Mouse (Mus musculus) frontal cortex, postnatal 10 days (tissue): ENCODE results near the gene Stfa2.
"Not testable (repeated sequence)": the region's sequence is repeated elsewhere in the genome, so short reads cannot be mapped to it uniquely, and the experiment has no call there.

Source experiments
- DNase-seq, 2 experiments: peaks; one replicate each; pipeline ENCODE4 v3.0.0; 2022; ENCODE audit warnings: low spot score in 2 of 2, mixed read lengths in 1 of 2

Stfa2 gene

DNA sequence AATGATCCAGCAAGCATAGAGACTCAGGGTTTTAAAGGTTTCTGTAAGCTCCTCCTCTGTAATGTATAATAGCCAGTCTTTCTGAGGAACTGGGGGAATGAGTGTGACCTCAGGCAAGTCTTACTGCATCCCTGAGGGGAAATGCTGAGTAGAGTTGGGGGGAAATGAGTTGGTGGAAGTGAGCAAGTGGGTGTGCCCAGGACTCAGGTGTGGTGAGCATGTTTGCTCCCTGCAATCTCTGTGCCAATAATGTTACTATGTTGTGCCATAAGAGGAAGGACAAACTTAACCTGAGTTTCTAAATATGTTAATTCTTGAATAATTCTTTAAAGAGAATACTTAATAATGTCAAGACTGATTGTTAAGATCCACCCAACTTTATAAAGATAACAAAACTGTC is at the start of gene Stfa2:
Gene Stfa2 (minus strand): TSS at position 101 of the 400 bp plus-strand sequence.
- DNase-seq, result no peak

GRCm38 (mm10) chr16:36455342-36455802 is 47.1 kb upstream of the Stfa2 start, which contains the start of gene Stfa3:
TSS of gene Stfa3 (minus strand) at chr16:36455392.
- DNase-seq, result no peak

GRCm38 (mm10) chr16:36420979-36421378 is 12.7 kb upstream of the Stfa2 start:
- not testable (repeated sequence) for DNase-seq

- no peak for DNase-seq
These were observed 19.2 kb downstream of the Stfa2 start for GRCm38 (mm10) chr16:36389060-36389459.

DNA sequence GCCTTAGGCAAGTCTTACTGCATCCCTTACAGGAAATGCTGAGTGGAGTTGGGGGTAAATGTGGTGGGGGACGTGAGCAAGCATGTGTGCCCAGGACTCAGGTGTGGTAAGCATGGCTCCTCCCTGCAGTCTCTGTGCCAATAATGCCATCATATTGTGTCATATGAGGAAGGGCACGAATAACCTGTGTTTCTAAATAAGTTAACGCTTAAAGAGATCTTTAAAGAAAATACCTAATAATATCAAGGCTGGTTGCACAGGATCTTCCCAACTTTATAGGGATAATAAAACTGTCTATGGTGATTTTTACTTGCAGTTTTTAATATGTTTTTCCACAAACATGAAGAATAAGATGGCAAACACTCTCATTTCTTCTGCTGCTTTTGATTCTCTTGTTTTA is 40.6 kb downstream of the Stfa2 start, which contains the start of gene BC100530:
Gene BC100530 (minus strand): TSS at position 101 of the 400 bp plus-strand sequence.
- not testable (repeated sequence) for DNase-seq
